Mouse (Mus musculus) adrenal gland (tissue): ENCODE measurements around the gene Fndc4.

ENCODE experiments used
- intact Hi-C: fragments of 180-260 bp; cut with DNase I; formaldehyde crosslinking; loops from one replicate; pipeline ENCODE4 v1.15.1; 2025

Gene Fndc4

GRCm38 (mm10) chr5:31266101-31266500, 29.8 kb downstream of the Fndc4 start:
- intact Hi-C loops = no loop called here

- intact Hi-C loops = no loop called here
Observed at GRCm38 (mm10) chr5:31257616-31258015, 38.3 kb downstream of the Fndc4 start.

GRCm38 (mm10) chr5:31255971-31256370, 39.9 kb downstream of the Fndc4 start:
- intact Hi-C loops = no loop called here

- intact Hi-C loops = no loop called here
Observed at GRCm38 (mm10) chr5:31255381-31255780, 40.5 kb downstream of the Fndc4 start.

- intact Hi-C loops = loop anchor here (5.0 kb wide), 1 partner anchor 53 kb away; the partner anchor contains the start of gene Zfp513
Observed at GRCm38 (mm10) chr5:31254901-31255300, 41.0 kb downstream of the Fndc4 start.

GRCm38 (mm10) chr5:31254452-31254851, 41.4 kb downstream of the Fndc4 start:
- intact Hi-C loops = loop anchor here (5.0 kb wide), 1 partner anchor 52 kb away; the partner anchor contains the start of gene Zfp513

- intact Hi-C loops = loop anchor here (5.0 kb wide), 1 partner anchor 52 kb away; the partner anchor contains the start of gene Zfp513
Observed at GRCm38 (mm10) chr5:31253806-31254205, 42.1 kb downstream of the Fndc4 start.

- intact Hi-C loops = loop anchor here (5.0 kb wide), 1 partner anchor 51 kb away; the partner anchor contains the start of gene Zfp513
Observed at GRCm38 (mm10) chr5:31252795-31253545, 42.9 kb downstream of the Fndc4 start.

GRCm38 (mm10) chr5:31252151-31252550, 43.7 kb downstream of the Fndc4 start:
- intact Hi-C loops = loop anchor here (5.0 kb wide), 1 partner anchor 50 kb away; the partner anchor contains the start of gene Zfp513

GRCm38 (mm10) chr5:31251541-31252101, 44.3 kb downstream of the Fndc4 start, which contains the start of gene Krtcap3:
Gene Krtcap3, plus strand, starts transcription at chr5:31251691.
- intact Hi-C loops = loop anchor here (5.0 kb wide), 1 partner anchor 49 kb away; the partner anchor contains the start of gene Zfp513

GRCm38 (mm10) chr5:31250716-31251115, 45.2 kb downstream of the Fndc4 start:
- intact Hi-C loops = loop anchor here (5.0 kb wide), 1 partner anchor 48 kb away; the partner anchor contains the start of gene Zfp513
